Mouse (Mus musculus) CD4-positive helper T cell, adult 2 months (primary cell): ENCODE results near the gene Rps6ka3.
A peak's percentile ranks its signal among the peaks of the same experiment; 100 is the strongest.

Experiments used
- DNase-seq: peaks from one replicate; pipeline ENCODE4 v3.0.0-alpha.2; 2012; ENCODE audit warnings: low read depth, missing footprints, low spot score

Rps6ka3 gene

DNA sequence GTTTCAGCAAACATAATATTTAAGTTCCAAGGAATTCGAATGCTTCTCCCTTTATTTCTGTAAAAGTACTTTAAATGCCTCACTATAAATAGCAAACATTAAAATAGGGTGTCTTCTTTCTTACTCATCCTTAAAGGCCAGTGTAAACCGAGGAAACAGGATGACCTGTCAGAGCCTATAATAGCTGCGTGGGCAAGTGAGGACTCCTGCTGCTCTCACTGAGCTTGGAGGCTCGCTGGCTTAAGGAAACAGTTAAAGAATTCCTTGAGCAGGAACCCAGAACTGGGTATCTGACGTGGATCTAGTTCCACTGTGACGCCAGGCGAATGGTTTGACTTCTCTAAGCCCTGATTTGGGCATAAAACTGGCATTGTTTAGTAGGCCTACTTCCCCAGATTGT lies 105.2 kb downstream of the Rps6ka3 start:
- no peak for DNase-seq

GRCm38 (mm10) chrX:159321342-159321741 lies 111.2 kb downstream of the Rps6ka3 start:
- peak; percentile 29 for DNase-seq

DNA sequence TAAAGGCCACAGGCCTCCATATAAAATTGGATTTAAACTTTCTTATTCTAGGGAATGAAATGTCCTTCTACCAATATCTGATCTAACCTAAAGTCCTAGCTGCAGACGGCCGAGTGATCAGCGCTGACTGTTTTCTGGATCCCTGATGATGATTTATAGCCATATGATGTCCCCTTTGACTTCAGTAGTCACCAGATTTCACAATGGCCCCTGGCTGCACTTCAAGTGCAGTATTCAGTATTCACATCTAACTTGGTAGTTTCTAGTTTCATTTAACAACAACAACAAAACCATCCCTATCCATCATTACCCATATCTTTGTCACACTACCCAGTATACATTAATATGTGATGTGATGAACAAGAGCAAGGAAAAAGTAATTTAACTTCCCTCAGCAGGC lies 154.4 kb downstream of the Rps6ka3 start:
- no peak for DNase-seq

DNA sequence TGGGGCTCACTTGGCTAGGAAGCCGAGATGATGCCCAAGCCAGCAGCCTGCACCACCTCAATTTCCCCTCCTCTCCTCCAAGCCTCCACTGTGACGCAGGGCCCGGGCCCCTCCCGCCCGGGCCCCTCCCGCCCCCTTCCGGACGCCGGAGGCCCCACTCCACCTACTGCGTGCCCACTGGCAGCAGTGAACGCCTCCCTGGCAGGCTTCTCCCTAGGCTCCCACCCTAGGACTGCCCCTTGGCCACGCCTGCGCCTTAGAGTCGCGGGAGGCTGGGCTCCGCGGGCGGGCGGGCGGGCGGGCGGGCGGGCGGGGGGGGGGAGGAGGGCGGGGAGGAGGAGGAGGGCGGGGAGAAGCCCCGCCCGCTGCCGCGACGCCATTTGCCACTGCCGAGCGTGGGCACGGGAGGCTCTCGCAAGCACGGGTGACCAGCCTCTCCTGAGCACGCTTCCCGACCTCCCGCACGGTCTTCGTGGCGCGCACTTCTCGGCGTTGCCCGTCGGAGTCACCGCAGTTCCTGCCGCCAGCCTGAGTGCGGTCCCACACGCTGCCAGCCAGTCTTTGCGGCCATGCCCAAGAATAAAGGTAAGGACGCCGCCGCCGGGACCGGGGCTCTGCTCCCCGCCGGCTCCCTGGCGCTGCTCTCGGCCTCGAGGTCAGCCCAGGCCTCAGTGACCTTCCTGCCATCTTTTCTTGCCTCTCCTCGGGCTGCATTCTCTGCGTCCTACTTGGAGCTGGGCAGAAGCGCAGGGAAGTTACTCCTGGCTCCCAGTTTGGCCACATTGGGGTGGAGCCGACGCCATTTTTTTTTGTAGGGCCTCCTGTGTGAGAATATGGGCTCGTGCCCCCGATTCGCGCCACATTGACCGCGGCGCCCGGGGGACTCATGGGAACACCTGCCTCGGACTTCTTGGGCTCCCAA lies 162.0 kb downstream of the Rps6ka3 start, which contains the start of gene Eif1ax:
Gene Eif1ax, plus strand, starts transcription at position 348 of the 922 bp plus-strand sequence.
- DNase-seq: peak; percentile 93

- DNase-seq: peak; percentile 5
Observed at GRCm38 (mm10) chrX:159372753-159373144, 162.6 kb downstream of the Rps6ka3 start.

DNA sequence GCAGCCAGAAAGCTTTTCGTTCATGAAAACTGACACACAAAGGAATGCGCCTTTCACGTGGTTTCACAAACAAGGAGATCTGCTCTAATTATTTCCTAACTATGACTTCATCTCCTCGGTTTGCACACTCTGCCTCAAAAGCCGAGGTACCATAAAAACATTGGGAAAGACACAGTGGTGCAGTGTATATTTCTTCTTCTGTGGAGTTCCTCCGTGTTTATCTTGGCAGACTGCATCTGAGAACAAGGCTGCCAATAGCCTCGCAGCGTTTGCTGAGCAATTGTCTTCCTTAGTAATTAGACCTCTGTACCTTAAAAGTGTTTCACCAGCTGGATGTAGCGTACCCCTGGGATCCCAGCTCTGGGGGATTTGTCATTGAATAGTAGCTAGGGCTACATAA lies 177.0 kb downstream of the Rps6ka3 start:
- DNase-seq: no peak

DNA sequence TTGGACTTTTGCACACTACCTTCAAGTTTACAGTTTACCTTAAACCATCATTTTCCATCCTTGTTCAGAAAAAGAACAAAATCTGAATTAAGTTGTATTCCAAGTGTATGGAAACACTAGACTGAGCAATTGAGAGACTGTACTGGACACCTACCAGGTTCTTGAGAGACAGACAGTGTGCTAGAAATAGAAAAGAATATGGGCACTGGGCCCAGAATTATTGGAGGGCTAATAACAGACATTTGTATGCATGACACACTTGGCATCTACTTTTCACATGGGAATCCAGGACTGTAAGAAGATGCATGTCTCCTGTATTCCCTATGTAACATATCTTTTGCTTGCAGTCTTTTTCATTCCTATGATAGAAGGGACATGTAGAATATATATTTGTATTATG lies 178.8 kb downstream of the Rps6ka3 start:
- DNase-seq: no peak

- no peak for DNase-seq
Observed at GRCm38 (mm10) chrX:159390347-159390962, 180.3 kb downstream of the Rps6ka3 start.

DNA sequence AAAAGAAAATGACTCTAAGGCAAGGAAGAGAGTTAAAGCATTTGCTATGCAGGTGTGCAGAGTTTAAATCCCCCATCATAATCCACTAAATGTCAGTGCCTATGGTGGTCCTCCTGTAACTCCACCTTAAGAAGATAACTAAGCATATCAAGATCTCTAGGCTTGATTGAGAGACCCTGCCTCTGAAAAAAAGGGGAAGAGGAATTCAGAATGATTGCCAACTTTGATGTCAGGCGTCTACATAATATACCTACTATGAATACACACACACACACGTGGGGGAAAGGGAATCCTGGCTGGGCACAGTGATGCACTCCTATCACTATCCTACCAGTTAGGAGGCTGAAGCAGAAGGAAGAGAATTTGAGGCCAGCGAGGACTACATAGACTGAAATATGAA lies 181.1 kb downstream of the Rps6ka3 start:
- DNase-seq: no peak

DNA sequence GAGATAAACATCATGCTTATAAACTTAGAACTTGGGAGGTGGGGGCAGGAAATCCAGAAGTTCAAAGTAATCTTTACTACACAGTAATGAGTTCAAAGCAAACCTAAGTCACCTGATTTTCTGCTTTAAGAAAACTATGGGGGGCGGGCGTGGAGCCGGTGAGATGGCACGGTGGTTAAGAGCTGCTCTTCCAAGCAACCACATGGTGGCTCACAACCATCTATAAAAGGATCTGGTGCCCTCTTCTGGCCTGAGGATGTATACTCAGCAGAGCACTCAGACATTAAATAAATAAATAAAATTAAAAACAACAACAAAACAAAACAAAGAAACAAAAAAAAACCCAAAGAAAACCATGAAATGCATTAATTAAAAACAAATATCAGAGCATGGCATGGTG lies 199.1 kb downstream of the Rps6ka3 start:
- DNase-seq: peak; percentile 70

DNA sequence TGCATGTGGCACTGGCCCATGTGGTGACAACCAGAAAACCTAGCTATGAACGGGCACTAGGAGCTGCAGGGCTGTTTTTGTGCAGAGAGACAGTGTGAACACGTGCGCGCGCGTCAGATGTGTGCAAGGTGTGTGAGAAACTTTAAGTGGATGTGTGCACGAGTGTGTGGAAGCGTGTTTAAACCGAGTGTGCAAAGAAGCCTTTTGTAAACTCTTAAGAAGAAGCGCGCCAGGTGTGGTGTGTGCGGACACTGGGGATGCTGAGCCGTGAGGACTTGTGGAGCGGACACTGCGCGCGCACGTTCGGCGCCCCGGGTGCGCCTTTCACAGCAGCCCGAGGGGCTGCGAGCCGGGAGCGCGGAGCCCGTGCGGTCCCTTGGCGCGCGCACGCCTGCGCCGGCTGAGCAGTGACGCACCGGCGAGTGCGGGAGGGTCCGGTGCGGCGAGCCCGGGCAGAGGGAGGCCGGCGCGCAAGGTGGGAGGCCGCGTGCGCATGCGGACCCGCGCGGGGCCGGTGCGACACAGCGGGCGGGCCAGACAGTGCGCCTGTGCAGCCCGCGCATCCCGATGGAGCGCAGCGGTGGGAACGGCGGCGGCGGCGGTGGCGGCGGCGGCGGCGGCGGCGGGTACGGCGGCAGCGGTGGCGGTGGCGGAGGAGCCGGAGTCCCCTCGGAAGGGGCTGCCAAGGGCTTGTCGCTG lies 204.2 kb downstream of the Rps6ka3 start, which contains the start of gene Map7d2:
Gene Map7d2, plus strand, starts transcription at position 443 of the 699 bp plus-strand sequence.
- peak; percentile 4 for DNase-seq

- peak; percentile 3 for DNase-seq
Observed at GRCm38 (mm10) chrX:159414829-159415673, 204.9 kb downstream of the Rps6ka3 start.
